Mouse (Mus musculus) hindbrain, embryonic 15.5 days (tissue): ENCODE data around the gene Crtc3. TPM values are rescaled to one million over a fixed set of nuclear protein-coding genes. Genes with fewer than 3 reads are reported as not detected.

ENCODE experiments used
- ATAC-seq: fragments of 200-750 bp; cut with Nextera tagmentation; 2 replicates; pipeline ENCODE4 v1.8.0; 2017; ENCODE audit warnings: low read depth, moderate number of reproducible peaks, moderate TSS enrichment; ENCODE audit not compliant: low FRiP score
- H3K27ac ChIP-seq: fragments of 300-500 bp; sonication (generic); replicated peaks from 2 replicates; pipeline ENCODE4 v1.5.1; 2015; ENCODE audit warnings: mild to moderate bottlenecking, inconsistent platforms
- H3K27me3 ChIP-seq: fragments of 300-500 bp; sonication (generic); 2 replicates; pipeline ENCODE4 v1.6.1; 2015; ENCODE audit warnings: control low read depth, inconsistent platforms
- H3K36me3 ChIP-seq: fragments of 300-500 bp; sonication (generic); 2 replicates; pipeline ENCODE4 v1.6.1; 2015; ENCODE audit warnings: control low read depth, inconsistent platforms
- H3K4me1 ChIP-seq: fragments of 300-500 bp; sonication (generic); replicated peaks from 2 replicates; pipeline ENCODE4 v1.6.1; 2015; ENCODE audit warnings: control low read depth, inconsistent platforms
- H3K4me2 ChIP-seq: fragments of 300-500 bp; sonication (generic); 2 replicates; pipeline ENCODE4 v1.6.1; 2015; ENCODE audit warnings: moderate library complexity, mild to moderate bottlenecking, inconsistent platforms
- H3K4me3 ChIP-seq: fragments of 300-500 bp; sonication (generic); 2 replicates; pipeline ENCODE4 v1.5.1; 2015; ENCODE audit warnings: mild to moderate bottlenecking, inconsistent platforms
- H3K9ac ChIP-seq: fragments of 300-500 bp; sonication (generic); 2 replicates; pipeline ENCODE4 v1.6.1; 2015; ENCODE audit warnings: inconsistent platforms
- H3K9me3 ChIP-seq: fragments of 300-500 bp; sonication (generic); 2 replicates; pipeline ENCODE4 v1.6.1; 2016; ENCODE audit warnings: control low read depth, inconsistent platforms
- WGBS: fragments of 180-500 bp; shearing (Covaris S2); methylation state at CpG from one replicate; pipeline ENCODE4 v1.1.7; 2015; 5-methylcytosine and 5-hydroxymethylcytosine counted together
- polyA plus RNA-seq: library from polyadenylated mRNA; unstranded; fragments of >200 nt; fragmentation: Nextera tagmentation; extraction: Ambion mirVana; gene quantifications from 2 replicates; pipeline ENCODE4 v1.2.1, GENCODE M21; 2015

Crtc3 gene
- polyA plus RNA-seq, 1 experiment from 2014 or later, result 17.7 TPM

GRCm38 (mm10) chr7:80704066-80704465 lies 15.4 kb upstream of the Crtc3 start:
- Histone ChIP-seq H3K4me2 (no peak overlapping the region), H3K36me3 (no peaks in the 10 kb centered on the region), H3K9me3 (no peaks in the 10 kb centered on the region), H3K9ac (no peak overlapping the region), H3K27ac (no peak overlapping the region), H3K27me3 (no peaks in the 10 kb centered on the region), H3K4me1 (no peaks in the 10 kb centered on the region), H3K4me3 (no peak overlapping the region)
- 92% methylated on average over 4 of the region's 4 CpGs for WGBS
- ATAC-seq, result no peak

DNA sequence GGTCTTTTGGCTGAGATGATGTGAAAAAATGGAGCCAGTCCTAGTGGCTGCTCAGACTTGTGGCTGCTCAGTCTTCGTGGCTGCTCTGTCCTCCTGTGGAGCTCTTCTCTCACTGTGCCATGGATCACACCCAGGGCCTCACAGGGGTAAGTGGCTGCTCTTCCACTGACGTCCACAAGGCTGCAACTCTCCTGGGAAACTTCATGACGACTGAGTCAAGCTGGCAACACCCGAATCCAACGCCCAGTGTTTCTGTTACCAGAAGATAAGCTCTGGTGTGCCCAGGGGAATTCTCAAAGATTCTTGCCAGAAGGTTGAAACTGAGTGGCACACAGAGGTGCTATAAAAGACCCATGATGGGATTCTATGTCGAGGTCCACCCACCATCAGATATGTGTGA lies 13.8 kb upstream of the Crtc3 start:
- Histone ChIP-seq H3K9me3 (no peaks in the 10 kb centered on the region), H3K36me3 (no peaks in the 10 kb centered on the region), H3K4me1 (no peaks in the 10 kb centered on the region), H3K4me2 (no peak overlapping the region), H3K27ac (no peak overlapping the region), H3K9ac (no peak overlapping the region), H3K27me3 (no peaks in the 10 kb centered on the region), H3K4me3 (no peak overlapping the region)
- ATAC-seq, result no peak
- 73% methylated on average over 6 of the region's 6 CpGs for WGBS

- H3K4me2 ChIP-seq, result no peak overlapping the region
- H3K36me3 ChIP-seq, result no peaks in the 10 kb centered on the region
- 72% methylated on average over 8 of the region's 8 CpGs for WGBS
- no peaks in the 10 kb centered on the region for H3K9me3 ChIP-seq
- no peaks in the 10 kb centered on the region for H3K4me1 ChIP-seq
- H3K9ac ChIP-seq, result no peak overlapping the region
- H3K27ac ChIP-seq, result no peak overlapping the region
- no peak overlapping the region for H3K4me3 ChIP-seq
- no peak for ATAC-seq
- no peaks in the 10 kb centered on the region for H3K27me3 ChIP-seq
Measured at GRCm38 (mm10) chr7:80699709-80700108, 11.0 kb upstream of the Crtc3 start.

- H3K9me3 ChIP-seq, result no peaks in the 10 kb centered on the region
- H3K9ac ChIP-seq, result no peak overlapping the region
- no peak for ATAC-seq
- no peaks in the 10 kb centered on the region for H3K36me3 ChIP-seq
- H3K4me2 ChIP-seq, result no peak overlapping the region
- H3K27ac ChIP-seq, result no peak overlapping the region
- 90% methylated on average over 2 of the region's 3 CpGs for WGBS
- H3K27me3 ChIP-seq, result no peaks in the 10 kb centered on the region
- H3K4me1 ChIP-seq, result no peaks in the 10 kb centered on the region
- H3K4me3 ChIP-seq, result no peak overlapping the region
Measured at GRCm38 (mm10) chr7:80698940-80699339, 10.3 kb upstream of the Crtc3 start.

DNA sequence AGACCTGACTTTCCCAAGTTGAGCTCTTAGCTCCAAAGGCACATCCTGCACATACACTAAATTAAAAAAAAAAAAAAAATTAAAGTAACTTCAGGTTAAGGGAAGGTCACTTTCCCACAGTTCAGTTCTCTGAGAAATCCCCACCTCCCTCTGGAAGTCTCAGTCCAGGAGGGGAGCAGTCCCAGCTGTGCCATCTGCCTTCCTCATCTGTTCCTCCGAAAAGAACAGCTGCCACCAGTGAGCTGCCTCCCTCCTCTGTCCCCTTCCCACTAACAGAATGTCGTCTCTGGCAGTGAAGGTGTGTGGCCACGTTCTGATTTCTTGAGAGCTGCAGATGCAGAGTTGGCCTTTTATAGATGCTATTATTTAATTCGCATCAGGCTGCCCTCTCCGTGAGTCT lies 9.2 kb upstream of the Crtc3 start:
- WGBS, result 63% methylated on average over 5 of the region's 5 CpGs
- Histone ChIP-seq H3K9me3 (no peaks in the 10 kb centered on the region), H3K4me2 (no peak overlapping the region), H3K9ac (no peak overlapping the region), H3K27me3 (no peaks in the 10 kb centered on the region), H3K4me1 (no peaks in the 10 kb centered on the region), H3K36me3 (no peaks in the 10 kb centered on the region), H3K27ac (no peak overlapping the region), H3K4me3 (no peak overlapping the region)
- no peak for ATAC-seq

GRCm38 (mm10) chr7:80696903-80697302 lies 8.2 kb upstream of the Crtc3 start:
- H3K36me3 ChIP-seq, result no peaks in the 10 kb centered on the region
- 77% methylated on average over 4 of the region's 4 CpGs for WGBS
- H3K4me1 ChIP-seq, result no peaks in the 10 kb centered on the region
- H3K4me2 ChIP-seq, result no peak overlapping the region
- H3K27ac ChIP-seq, result no peak overlapping the region
- H3K4me3 ChIP-seq, result no peak overlapping the region
- H3K27me3 ChIP-seq, result no peaks in the 10 kb centered on the region
- no peak overlapping the region for H3K9ac ChIP-seq
- no peak for ATAC-seq
- H3K9me3 ChIP-seq, result no peaks in the 10 kb centered on the region

- 60% methylated on average over 1 of the region's 1 CpGs for WGBS
- no peaks in the 10 kb centered on the region for H3K4me1 ChIP-seq
- no peaks in the 10 kb centered on the region for H3K9me3 ChIP-seq
- H3K9ac ChIP-seq, result no peak overlapping the region
- ATAC-seq, result no peak
- no peak overlapping the region for H3K27ac ChIP-seq
- no peaks in the 10 kb centered on the region for H3K27me3 ChIP-seq
- H3K4me2 ChIP-seq, result no peak overlapping the region
- H3K36me3 ChIP-seq, result no peaks in the 10 kb centered on the region
- H3K4me3 ChIP-seq, result no peak overlapping the region
Measured at GRCm38 (mm10) chr7:80696334-80696733, 7.7 kb upstream of the Crtc3 start.

GRCm38 (mm10) chr7:80692472-80692871 lies 3.8 kb upstream of the Crtc3 start:
- no peaks in the 10 kb centered on the region for H3K27me3 ChIP-seq
- ATAC-seq, result no peak
- no peak overlapping the region for H3K27ac ChIP-seq
- WGBS, result 93% methylated on average over 9 of the region's 9 CpGs
- no peaks in the 10 kb centered on the region for H3K9me3 ChIP-seq
- H3K4me1 ChIP-seq, result peaks cover 5% of the 10 kb centered on the region
- no peaks in the 10 kb centered on the region for H3K36me3 ChIP-seq
- H3K9ac ChIP-seq, result no peak overlapping the region
- H3K4me2 ChIP-seq, result no peak overlapping the region
- H3K4me3 ChIP-seq, result no peak overlapping the region

GRCm38 (mm10) chr7:80691131-80691530 lies 2.5 kb upstream of the Crtc3 start:
- Histone ChIP-seq H3K4me2 (no peak overlapping the region), H3K27me3 (no peaks in the 10 kb centered on the region), H3K36me3 (no peaks in the 10 kb centered on the region), H3K9ac (no peak overlapping the region), H3K27ac (no peak overlapping the region), H3K4me3 (no peak overlapping the region), H3K9me3 (no peaks in the 10 kb centered on the region), H3K4me1 (peaks cover 17% of the 10 kb centered on the region)
- ATAC-seq, result no peak
- WGBS, result 47% methylated on average over 6 of the region's 6 CpGs

GRCm38 (mm10) chr7:80689221-80689591 lies 529 bp upstream of the Crtc3 start:
- no peak for ATAC-seq
- Histone ChIP-seq H3K4me1 (peaks cover 30% of the 10 kb centered on the region), H3K9me3 (no peaks in the 10 kb centered on the region), H3K27ac (peak overlapping the region; percentile 97), H3K4me2 (peak overlapping the region; percentile 66), H3K36me3 (no peaks in the 10 kb centered on the region), H3K9ac (peak overlapping the region; percentile 90), H3K4me3 (peak overlapping the region; percentile 68), H3K27me3 (no peaks in the 10 kb centered on the region)
- 16% methylated on average over 10 of the region's 10 CpGs for WGBS

GRCm38 (mm10) chr7:80687721-80688555 lies 739 bp downstream of the Crtc3 start:
- Histone ChIP-seq H3K9ac (peak overlapping the region; percentile 90), H3K4me1 (peaks cover 32% of the 10 kb centered on the region), H3K9me3 (no peaks in the 10 kb centered on the region), H3K4me2 (peak overlapping the region; percentile 66), H3K27ac (peak overlapping the region; percentile 97), H3K36me3 (no peaks in the 10 kb centered on the region), H3K4me3 (peak overlapping the region; percentile 68), H3K27me3 (no peaks in the 10 kb centered on the region)
- peak; percentile 62 for ATAC-seq
- WGBS, result under 1% methylated on average over 57 of the region's 69 CpGs

- H3K27me3 ChIP-seq, result no peaks in the 10 kb centered on the region
- no peak overlapping the region for H3K4me3 ChIP-seq
- H3K36me3 ChIP-seq, result no peaks in the 10 kb centered on the region
- H3K4me2 ChIP-seq, result no peak overlapping the region
- ATAC-seq, result no peak
- H3K9ac ChIP-seq, result no peak overlapping the region
- H3K4me1 ChIP-seq, result peaks cover 35% of the 10 kb centered on the region
- no peak overlapping the region for H3K27ac ChIP-seq
- WGBS, result 93% methylated on average over 5 of the region's 5 CpGs
- no peaks in the 10 kb centered on the region for H3K9me3 ChIP-seq
Measured at GRCm38 (mm10) chr7:80685639-80686038, 3.0 kb downstream of the Crtc3 start.

DNA sequence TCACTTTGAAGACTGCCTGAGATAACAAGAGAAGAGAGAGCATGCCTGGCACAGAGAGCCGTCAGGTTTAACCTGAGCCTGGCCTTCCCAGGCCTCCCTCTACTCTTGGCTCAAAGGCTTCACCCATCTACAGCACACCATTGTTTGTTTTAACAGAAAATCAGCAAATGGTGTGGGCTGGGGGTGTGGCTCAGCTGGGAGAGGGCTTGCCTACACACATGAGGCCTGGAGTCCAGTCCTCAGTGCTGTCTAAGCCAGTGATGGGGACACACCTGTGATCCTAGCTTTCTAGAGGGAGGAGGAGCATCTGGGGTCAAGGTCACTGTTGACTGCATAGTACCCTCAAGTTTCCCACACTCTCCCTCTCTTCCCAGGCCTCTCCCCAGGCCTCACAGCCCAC lies 6.0 kb downstream of the Crtc3 start:
- no peak for ATAC-seq
- WGBS, result 71% methylated on average over 1 of the region's 1 CpGs

More for the DNA sequence above, 6.0 kb downstream of the Crtc3 start:
- Histone ChIP-seq H3K9ac (no peak overlapping the region), H3K4me1 (peaks cover 37% of the 10 kb centered on the region), H3K9me3 (no peaks in the 10 kb centered on the region), H3K36me3 (no peaks in the 10 kb centered on the region), H3K27ac (no peak overlapping the region), H3K4me3 (no peak overlapping the region), H3K4me2 (no peak overlapping the region), H3K27me3 (no peaks in the 10 kb centered on the region)
